Mouse (Mus musculus): ENCODE measurements around the gene Ssu72.
"Not testable (repeated sequence)": the region's sequence is repeated elsewhere in the genome, so short reads cannot be mapped to it uniquely, and the experiment has no call there.

Gene Ssu72

DNA sequence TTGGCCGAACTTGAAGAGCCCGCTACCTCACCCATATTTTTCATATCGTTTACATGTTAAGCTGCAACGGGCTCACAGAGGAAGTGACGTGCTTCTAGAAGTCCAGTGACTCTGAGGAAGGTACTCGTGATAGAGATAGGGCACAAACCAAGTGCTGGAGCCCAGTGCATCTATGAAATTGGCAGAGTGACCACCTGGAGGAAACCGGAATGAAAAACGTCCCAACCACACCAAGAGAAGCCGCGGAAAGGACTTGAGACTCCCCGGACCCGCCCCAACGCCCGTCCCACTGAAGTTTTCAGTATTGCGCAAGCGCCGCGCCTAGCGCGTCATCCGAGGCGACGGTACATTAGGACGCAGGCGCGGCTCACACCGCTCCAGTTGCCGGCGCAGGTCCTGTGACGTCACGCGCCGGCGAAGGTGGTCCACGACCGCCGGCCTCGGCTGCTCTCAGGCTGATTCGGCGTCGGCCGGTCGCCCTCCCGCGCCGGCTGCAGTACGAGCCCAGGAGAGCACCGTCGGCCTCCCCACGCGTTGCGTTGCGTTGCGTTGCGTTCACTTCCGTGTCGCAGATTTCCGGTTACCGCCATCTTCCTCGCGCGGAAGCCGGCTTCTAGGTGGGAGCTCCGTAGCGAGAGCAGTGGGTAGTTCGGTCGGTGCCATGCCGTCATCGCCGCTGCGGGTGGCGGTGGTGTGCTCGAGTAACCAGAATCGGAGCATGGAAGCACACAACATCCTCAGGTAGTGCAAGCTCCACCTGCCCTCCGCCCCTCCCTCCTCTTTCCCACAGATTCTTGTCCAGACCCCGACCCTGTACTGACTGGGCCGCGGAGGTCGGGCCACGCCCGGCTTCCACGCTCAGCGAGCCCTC is at the start of gene Ssu72:
Gene Ssu72 (plus strand): TSS at position 80 of the 871 bp plus-strand sequence.
- peak; percentile 92 for DNase-seq (ENCODE audit: low spot score)

DNA sequence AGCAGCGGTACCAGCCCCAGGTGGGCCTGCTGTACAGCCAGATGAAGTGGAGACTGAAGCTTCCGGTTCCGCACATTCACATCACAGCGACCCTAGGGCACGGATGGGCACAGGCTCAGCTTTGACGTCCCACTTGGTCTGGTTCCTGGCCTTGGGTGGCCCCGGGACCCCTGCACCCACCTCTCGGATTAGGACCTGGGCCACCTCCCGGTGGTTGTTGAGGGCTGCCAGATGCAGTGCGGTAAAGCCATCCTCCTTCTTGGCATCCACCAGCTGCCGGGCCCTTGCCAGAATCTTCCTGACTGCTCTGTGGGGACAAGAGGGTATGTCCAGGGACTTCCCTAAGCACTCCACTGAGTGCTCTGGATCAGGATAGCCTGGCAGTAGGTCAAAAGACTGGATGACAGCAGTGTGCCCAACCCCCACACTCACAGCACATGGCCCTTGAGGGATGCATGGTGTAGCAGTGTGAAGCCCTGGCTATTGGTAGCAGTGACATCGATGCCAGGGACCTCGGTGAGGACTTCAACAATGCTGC is 48.3 kb upstream of the Ssu72 start:
- no peak for DNase-seq (ENCODE audit: low spot score)

DNA sequence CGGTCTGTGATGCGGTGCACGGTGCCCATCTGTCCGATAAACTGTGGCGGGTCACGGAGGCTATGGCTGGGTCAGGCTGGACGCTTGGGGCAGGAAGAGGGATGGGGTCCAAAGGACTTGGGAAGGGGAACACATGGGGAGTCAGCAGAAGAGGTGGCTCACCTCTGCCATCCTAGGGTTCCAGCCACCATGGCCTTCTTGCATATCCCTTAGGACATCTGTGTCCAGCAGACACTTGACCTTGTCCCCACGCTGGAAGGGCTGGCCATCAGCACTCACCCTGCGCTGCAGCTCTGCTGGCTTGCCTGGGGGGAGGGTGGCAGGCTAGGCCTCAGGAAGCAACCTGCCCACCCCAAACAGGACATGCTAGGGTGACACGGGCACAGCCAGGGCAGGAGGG is 45.6 kb upstream of the Ssu72 start:
- no peak for DNase-seq (ENCODE audit: low spot score)

DNA sequence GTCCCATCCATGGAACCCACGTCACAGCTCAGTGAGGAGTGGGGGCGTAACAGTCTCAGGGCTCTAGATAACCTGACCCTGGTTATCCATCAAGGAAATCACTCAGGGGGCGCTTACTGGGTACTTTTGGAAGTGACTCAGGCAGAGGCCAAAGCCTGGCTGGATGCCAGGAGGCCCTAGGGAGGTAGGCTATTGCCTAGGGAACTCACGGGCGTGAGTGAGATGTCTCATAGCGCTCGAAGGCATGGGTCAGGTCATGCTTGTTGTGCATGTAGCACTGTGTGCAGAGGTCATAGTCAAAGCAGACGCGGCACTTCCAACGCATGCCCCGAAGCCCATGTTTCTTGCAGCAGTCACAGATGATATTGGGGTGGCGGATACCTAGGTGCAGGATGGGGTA is 44.0 kb upstream of the Ssu72 start:
- no peak for DNase-seq (ENCODE audit: low spot score)

DNA sequence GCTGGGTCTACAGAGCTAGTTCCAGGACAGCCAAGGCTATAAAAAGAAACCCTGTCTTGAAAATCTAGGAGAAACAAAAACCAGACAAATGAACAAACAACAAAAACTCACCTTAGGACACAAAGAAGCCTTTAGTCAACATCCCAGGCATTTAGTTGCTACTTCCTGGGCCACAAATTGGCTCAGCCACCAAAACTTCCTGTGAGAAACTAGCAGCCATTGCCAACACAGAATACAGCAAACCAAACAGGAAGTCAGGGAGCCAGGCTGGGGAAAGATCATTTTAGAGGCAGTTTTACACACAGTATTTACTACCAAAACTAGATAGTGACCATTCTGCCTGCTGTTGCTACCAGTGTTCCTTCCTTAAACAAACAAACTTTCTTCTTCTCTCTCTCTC is 37.7 kb upstream of the Ssu72 start:
- DNase-seq (ENCODE audit: low spot score): peak; percentile 27

DNA sequence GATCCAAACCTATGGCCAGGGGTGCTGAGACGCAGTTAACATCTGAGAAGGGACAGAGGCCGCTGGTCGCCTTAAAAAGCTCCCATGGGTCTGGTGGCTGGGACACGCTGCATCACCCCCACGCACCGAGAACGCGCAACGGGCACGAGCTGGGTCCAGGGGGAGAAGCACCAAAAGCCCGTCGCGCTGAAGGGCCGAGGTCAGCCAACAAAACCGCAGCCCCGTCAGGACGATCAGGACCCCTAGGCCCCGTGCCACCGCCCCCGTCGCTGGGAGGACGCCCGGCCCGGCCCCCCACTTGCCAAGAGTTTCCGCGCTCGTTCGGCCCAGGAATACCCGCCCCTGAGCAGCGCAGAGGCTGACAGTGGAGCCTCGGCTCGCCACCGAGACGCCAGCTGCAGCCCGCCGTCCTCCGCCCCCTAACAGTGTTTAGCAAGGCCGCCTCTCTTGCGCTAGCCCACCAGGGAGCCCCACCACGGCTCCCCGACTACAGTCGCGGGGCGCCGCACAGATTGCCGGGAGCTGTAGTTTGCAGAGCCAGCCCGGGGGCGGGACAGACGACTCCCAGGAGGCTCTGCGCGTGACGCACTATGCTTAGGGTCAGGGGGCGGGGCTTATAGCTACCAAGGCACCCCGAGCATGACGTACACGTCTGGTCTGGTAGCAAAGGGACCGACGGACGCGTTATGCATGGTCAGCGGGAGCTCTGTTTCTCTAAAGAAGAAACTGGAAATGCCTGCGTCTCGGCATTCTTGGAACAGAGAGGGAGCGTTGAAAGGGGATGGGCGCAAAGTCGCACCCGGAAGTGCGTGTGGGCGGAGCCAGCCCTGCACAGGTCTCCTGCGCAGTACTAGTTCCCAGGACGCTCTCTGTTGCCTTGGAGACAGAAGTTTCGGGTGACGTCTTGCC is 35.7 kb upstream of the Ssu72 start, which contains the start of gene Mib2:
Gene Mib2 (minus strand): TSS at position 510 of the 909 bp plus-strand sequence.
- peak; percentile 96 for DNase-seq (ENCODE audit: low spot score)

DNA sequence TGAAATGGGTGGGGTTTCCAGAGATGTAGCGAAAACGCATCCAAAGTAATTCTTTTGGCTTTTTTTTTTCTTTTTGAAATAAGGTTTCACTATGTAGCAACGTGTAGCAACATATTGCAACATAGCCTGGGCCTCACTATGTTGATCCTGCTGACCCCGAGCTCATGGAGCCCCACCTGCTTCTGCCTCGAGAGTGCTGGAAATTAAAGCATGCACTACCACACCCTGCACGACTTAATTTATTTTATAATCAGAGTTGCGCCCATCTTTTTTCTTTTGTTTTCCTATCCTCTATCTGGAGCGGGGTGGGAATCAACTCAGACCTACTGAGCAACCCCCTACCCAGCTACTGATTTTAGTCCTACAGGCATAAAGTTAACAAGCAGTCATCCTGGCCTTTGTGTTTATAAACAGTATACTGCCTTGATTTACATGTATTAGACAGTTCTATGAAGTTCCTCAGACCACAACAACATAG is 35.0 kb upstream of the Ssu72 start:
- no peak for DNase-seq (ENCODE audit: low spot score)

DNA sequence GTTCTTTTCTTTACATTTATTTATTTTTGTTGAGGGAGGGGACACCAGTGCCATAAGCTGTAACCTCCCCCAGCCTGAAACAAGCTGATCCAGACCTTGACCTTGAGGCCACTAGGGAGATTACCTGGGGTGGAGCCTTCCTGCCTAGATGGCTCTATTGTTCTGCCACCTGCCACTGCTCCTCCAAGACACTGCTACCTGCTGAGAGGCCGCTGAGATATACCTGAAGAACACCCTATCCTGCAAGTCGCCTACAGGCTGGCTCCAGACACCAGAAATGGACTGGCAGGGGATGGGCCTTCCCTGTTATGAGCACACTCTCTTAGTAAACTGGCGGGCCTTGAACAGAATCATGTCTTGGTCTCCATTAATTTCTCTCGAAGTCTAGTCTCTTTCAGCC is 34.4 kb upstream of the Ssu72 start:
- not testable (repeated sequence) for DNase-seq (ENCODE audit: low spot score)

DNA sequence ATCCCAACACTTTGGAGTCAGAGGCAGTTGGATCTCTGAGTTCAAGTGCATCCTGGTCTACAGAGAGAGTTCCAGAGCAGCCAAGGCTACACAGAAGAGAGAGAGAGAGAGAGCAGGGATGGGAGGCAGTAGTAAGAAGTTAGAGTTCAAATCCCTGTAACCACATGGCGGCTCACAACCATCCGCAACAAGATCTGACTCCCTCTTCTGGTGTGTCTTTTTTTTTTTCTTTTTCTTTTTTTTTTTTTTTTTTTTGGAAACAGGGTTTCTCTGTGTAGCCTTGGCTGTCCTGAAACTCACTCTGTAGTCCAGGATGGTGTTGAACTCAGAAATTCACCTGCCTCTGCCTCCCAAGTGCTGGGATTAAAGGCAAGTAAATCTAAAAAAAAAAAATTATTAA is 32.5 kb upstream of the Ssu72 start:
- no peak for DNase-seq (ENCODE audit: low spot score)

DNA sequence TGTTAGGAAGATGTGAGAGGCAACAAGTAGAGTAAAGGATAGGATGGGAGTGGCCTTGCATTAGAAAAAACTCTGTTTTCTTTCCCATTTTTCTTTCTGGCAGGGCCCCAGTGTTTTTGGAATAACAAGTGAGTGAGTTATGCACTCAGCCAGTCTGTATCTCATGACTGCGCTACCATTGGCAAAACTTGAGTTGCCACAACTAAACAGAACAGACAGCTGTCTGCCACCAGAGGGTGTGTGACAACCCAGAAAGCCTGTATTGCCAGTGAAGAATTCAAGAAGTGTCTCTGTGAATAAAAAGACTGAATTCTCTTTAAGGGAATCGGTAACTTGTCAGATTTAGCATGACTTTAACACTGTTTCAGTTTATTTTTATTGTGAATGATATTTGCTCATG is 28.6 kb upstream of the Ssu72 start:
- DNase-seq (ENCODE audit: low spot score): peak; percentile 39

DNA sequence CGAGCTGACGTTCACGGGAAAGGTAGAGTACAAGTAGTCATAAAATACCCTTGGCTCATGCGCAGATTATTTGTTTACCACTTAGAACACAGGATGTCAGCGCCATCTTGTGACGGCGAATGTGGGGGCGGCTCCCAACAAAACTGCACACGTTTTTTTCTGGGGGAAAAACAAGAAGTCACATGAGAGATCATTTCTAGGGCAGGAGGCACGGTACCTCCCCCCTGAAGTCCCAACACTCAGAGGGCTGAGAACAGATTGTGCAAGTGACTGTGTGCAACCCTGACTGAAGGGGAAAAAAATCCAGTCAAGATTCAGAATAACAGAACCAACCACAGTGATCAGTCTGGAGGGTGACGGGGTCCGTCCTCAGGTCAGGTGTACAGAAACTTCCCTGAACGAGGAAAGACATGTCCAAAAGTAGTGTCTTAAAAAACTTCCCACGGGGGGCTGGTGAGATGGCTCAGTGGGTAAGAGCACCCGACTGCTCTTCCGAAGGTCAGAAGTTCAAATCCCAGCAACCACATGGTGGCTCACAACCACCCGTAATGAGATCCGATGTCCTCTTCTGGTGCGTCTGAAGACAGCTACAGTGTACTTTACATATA is 20.8 kb upstream of the Ssu72 start:
- DNase-seq (ENCODE audit: low spot score): not testable (repeated sequence)

DNA sequence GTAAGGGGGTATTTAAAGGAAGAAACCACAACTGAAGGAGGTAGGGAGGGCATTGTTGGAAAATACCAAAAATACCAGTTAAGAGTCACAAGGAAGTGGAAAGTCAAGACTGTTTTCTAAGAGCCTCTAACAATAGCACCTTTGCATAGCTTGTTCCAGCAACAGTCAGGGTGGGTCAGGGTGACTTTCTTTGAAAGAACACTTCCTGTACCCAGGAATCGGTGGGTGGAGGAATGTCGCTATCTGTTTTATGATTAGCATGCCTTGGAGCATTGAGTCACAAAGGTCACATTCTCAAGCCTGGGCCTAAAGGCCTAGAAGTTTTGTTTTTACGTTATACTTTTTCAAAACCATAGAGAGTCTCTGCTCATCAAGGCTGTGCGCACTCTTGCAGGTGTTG is 16.8 kb upstream of the Ssu72 start:
- not testable (repeated sequence) for DNase-seq (ENCODE audit: low spot score)

DNA sequence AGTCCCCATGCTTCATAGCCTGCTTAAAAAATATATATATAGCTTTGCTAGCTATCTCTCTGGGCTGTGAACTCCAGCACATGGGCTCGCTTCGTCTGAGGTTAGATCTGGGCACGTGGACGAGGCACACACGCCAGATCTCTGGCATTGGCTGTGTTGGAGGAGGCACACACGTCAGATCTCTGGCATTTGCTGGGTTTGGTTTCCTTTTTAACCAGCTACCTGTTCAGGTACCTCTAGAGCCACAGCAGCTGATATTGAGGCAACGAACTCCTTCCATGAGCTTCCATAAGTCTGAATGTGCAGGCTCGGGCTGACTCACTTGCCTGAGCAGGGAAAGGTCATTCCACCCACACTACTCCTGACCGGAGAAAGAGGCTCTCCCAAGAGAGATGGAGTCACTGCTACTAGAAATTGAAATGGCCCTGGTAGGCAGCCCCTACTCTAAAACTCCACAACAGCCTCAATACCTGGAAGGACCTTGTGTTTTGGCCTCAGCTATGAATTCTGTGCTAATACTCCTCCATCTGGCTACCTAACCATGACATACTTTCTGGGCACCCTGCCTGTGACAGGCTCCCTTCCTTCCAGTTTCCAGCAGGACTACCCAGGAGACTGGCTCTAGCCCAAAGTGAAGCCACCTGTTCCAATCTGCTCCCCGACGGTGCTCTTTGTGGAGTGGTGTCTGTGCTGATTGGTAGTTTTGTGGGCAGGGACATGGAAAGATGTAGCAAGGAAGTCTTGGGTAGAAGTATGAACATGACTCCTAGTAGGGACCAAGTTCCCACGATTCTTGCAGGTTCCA is 13.8 kb upstream of the Ssu72 start:
- no peak for DNase-seq (ENCODE audit: low spot score)

DNA sequence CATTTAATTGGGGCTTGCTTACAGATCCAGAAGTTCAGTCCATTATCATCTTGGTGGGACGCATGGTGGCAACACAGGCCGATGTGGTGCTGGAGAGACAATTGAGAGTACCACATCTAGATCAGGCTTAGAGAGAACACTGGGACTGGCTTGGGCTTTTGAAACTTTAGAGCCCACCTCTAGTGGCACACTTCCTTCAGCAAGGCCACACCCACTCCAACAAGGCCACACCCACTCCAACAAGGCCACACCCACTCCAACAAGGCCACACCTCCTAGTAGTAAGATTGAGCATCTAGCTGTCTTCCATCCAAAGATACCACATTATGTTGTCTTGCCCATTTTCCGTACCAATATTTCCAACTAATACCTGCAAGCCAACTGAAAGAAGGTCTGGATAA is 12.2 kb upstream of the Ssu72 start:
- DNase-seq (ENCODE audit: low spot score): peak; percentile 36

DNA sequence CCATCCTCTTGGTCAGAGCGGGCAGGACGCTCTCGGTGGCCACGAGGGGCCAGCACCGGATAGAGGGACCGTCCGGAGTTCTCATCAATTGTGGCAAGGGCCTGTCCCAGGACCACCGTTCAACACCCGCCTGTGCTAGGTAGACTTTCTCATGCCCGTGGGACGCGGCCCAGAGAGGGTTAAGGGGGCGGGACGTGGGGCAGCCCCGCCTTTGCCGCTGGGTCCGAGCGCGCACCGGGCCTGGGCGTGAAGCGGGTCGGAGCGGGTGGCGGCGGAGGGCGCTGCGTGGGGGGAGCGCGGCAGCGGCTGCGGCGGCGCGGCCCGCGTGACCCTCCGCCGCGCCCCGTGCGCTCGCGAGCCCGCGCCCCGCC is 10.5 kb upstream of the Ssu72 start, which contains the start of gene Fndc10:
Gene Fndc10 (plus strand): TSS at position 232 of the 371 bp plus-strand sequence.
- DNase-seq (ENCODE audit: low spot score): no peak

DNA sequence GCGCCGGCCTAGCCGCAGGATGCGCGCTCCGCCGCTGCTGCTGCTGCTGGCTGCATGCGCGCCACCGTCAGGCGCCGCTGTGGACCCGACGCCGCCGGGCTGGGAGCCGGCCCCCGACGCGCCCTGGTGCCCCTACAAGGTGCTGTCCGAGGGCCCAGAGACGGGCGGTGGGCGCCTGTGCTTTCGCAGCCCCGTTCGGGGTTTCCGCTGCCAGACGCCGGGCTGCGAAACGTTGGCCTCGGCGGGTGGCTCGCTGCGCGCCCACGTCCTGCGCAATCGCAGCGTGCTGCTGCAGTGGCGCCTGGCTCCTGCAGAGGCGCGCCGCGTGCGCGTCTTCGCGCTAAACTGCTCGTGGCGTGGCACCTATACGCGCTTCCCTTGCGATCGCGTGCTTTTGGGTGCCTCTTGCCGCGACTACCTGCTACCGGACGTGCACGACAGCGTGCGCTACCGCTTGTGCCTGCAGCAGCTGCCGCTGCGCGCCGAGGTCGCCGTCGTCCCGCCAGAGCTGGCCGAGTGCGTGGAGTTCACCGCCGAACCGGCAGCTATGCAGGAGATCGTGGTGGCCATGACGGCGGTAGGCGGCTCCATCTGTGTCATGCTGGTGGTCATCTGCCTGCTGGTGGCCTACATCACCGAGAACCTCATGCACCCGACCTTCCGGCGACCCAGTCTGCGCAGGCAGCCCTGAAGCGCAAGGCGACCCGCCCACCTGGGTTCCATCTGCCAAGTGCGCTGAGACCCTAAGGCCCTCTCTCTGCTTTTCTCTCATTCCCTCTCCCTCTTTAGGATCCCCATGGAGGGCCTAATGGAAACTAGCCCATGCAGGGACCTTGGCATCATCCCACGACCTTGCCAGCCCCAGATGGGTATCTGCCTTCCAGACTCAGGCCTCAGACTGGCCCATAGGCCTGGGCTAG is 9.9 kb upstream of the Ssu72 start:
- peak; percentile 88 for DNase-seq (ENCODE audit: low spot score)

DNA sequence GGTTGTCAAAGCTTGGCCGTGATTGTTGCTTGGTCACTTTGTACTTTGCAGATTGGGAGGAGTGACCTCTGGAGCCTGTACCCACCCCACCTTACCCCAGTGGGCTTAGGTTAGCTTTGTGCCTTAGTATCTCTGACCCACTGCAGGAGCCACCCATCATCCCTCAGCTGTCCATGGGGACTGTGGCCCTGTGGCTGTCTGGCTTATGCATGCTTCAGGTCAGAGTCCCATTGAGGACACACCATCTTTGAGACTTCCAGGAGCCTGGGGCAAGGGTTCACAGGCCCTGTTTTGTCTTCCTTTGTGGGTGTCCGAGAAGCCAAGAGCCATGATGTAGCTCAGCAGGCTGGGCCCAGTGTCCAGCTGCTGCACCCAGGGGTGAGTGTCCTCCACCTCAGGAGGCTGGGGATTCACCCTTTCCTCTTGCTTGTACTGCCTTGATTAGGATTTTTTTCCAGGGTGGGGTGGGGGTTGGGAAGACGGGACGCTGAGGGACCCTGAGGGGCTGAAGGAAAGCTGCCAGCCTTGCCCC is 9.0 kb upstream of the Ssu72 start:
- no peak for DNase-seq (ENCODE audit: low spot score)

DNA sequence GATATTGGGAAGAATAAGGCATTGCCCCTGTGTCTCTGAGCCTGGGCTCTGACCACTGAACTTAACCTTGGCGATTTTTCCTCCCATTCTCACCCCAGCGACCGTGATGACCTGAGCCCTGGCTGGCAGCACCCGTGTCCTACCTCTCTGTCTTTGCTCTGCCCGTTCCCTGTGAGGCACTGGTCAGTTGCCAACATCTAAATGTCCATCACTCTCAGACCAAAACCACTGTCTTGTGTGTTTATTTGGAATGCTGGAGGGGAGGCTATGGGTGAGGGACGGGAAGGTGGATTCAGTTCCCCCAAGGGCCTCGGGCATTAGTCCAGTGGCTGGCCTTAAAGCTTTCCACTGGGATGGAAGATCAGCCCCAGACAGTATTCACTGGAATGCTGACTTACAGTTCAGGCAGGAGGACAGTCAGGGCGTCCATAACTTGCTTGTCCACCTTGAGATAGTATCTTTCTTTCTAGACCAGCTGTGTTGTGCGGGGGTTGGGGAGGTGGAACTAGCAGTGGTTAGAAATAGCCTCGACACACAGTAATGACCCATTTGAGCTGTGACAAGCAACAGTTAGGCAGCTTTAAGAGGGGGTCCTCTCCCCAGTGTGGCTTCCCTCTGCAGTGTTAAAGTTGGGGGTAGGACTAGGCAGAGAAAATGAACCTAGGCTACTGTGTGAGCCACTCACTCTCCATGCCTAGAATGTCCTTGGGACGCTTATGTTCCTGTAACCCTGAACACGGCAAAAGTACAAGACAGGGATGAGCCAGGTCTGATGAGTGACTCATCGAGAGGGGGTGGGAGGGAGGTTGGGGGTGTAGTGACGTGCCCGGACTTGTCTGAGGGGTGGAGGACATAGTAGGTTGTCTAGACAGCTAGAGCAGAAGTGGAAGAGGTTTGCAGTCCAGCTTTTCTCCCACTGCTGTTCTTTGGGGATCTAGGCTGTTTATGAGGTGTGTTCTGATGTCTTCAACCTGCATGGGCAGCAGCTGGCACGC is 8.0 kb upstream of the Ssu72 start:
- DNase-seq (ENCODE audit: low spot score): no peak

Measured in T-cell, adult 2 months (primary cell).